Mouse (Mus musculus) heart, adult 2 months (tissue): ENCODE results near the gene Bcdin3d. TPM values are rescaled to one million over a fixed set of nuclear protein-coding genes. Genes with fewer than 3 reads are reported as not detected.
"Not testable (repeated sequence)": the region's sequence is repeated elsewhere in the genome, so short reads cannot be mapped to it uniquely, and the experiment has no call there.

Experiments used
- DNase-seq, 2 experiments: peaks; one replicate each; pipeline ENCODE4 v3.0.0; 2021
- H3K27ac ChIP-seq: fragments of 200-600 bp; 2 replicates; pipeline ENCODE4 v1.8.1; 2022
- H3K27me3 ChIP-seq: fragments of 200-500 bp; 2 replicates; pipeline ENCODE4 v1.6.1; 2012; ENCODE audit warnings: mild to moderate bottlenecking, low read length, inconsistent platforms, mixed read lengths; ENCODE audit not compliant: control insufficient read depth, insufficient read depth
- H3K36me3 ChIP-seq: fragments of 200-500 bp; 2 replicates; pipeline ENCODE4 v1.6.1; 2012; ENCODE audit warnings: low read length, inconsistent platforms; ENCODE audit not compliant: control insufficient read depth, insufficient read depth
- H3K4me1 ChIP-seq: fragments of 200-500 bp; 2 replicates; pipeline ENCODE4 v1.6.1; 2011; ENCODE audit warnings: low read length; ENCODE audit not compliant: control insufficient read depth, insufficient read depth
- H3K4me3 ChIP-seq: fragments of 200-600 bp; 2 replicates; pipeline ENCODE4 v1.8.1; 2022
- H3K79me2 ChIP-seq: fragments of 200-500 bp; replicated peaks from 2 replicates; pipeline ENCODE4 v1.6.1; 2012; ENCODE audit warnings: mild to moderate bottlenecking, inconsistent platforms, low read length, moderate library complexity, mixed read lengths; ENCODE audit not compliant: control insufficient read depth, insufficient read depth
- H3K9ac ChIP-seq: fragments of 200-500 bp; 2 replicates; pipeline ENCODE4 v1.6.1; 2012; ENCODE audit warnings: low read depth, mild to moderate bottlenecking, control low read depth, inconsistent platforms, low read length, mixed read lengths
- CTCF ChIP-seq: fragments of 200-600 bp; IDR thresholded peaks from 2 replicates; pipeline ENCODE4 v1.8.1; 2022; ENCODE audit warnings: antibody characterized with exemption, mild to moderate bottlenecking, moderate library complexity
- EP300 ChIP-seq: fragments of 200-500 bp; IDR thresholded peaks from 2 replicates; pipeline ENCODE4 v1.6.1; 2011; ENCODE audit warnings: low read depth, low read length, control low read depth; ENCODE audit not compliant: insufficient read depth
- POLR2A ChIP-seq: fragments of 200-500 bp; IDR thresholded peaks from 2 replicates; pipeline ENCODE4 v1.6.1; 2011; ENCODE audit warnings: mild to moderate bottlenecking, low read depth, low read length, control low read depth; ENCODE audit not compliant: insufficient read depth
- WGBS: fragments of 180-500 bp; shearing (Covaris S2); methylation state at CpG from one replicate; pipeline ENCODE4 v1.1.7; 2018; 5-methylcytosine and 5-hydroxymethylcytosine counted together
- intact Hi-C: fragments of 180-260 bp; cut with DNase I; formaldehyde crosslinking; loops from one replicate; pipeline ENCODE4 v1.15.1; 2025
- polyA plus RNA-seq: library from polyadenylated mRNA; depleted of rRNA; stranded (reverse); fragments of >200 nt; gene quantifications from 2 replicates; pipeline ENCODE4 v1.2.3, GENCODE M21; 2012
- total RNA-seq, 2 experiments: library from RNA; stranded (reverse); gene quantifications; 2 replicates each; pipeline ENCODE4 v1.2.3; 2021

Gene Bcdin3d
- total and polyA plus RNA-seq, 3 experiments = 2.5 to 4.2 (median 3.1) TPM

DNA sequence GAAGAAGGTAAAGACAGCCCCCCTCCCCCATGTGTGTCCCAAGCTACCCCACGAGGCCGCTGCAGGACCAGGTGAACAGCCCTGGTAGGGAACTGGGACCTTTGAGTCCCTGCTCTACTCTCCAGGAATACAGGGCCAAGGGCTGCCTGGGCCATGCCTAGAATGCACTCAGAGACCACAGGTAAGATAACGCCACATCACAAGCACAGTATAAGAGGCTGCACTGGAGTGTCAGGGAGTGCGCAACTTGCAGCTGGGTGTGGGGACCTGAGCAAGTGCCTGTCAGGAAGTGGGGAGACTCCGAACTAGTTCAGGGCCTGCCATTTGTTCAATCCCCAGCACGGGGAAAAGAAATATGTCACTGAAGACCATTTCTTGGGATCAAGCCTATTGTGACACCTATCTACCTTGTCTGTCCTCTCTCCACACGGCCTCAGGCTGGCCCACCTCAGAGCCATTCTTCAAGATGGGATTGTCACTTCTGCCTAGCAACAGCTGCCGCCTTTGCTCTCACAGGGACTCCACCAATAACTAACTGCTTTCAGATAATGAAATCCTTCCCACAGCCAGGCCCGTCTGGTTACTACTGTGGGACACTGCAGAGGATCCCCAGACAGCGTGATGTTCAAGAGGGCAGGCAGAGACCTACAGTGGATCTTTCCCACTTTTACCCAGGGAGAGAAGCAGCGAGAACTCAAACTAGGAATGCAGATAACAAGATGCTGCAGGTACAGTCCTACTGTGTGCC is 21.2 kb downstream of the Bcdin3d start:
- no peaks in the 10 kb centered on the region for H3K27me3 ChIP-seq
- H3K36me3 ChIP-seq = peaks cover 2% of the 10 kb centered on the region; the same call in 1 of the 2 replicates
- H3K27ac ChIP-seq = no peak overlapping the region
- H3K4me1 ChIP-seq = peaks cover 12% of the 10 kb centered on the region
- no peak for TF ChIP-seq POLR2A
- TF ChIP-seq EP300 = no peak
- no peak for TF ChIP-seq CTCF
- no peak overlapping the region for H3K4me3 ChIP-seq
- peaks cover 4% of the 10 kb centered on the region; the same call in 1 of the 2 replicates for H3K79me2 ChIP-seq
- no peak overlapping the region for H3K9ac ChIP-seq
- 78% methylated on average over 11 of the region's 11 CpGs for WGBS
- intact Hi-C loops = no loop called here
- DNase-seq = no peak

- WGBS = 26% methylated on average over 8 of the region's 8 CpGs
- no peak for DNase-seq
- Histone ChIP-seq H3K4me3 (no peak overlapping the region), H3K9ac (no peak overlapping the region), H3K27ac (peak overlapping the region; percentile 32), H3K27me3 (no peaks in the 10 kb centered on the region), H3K36me3 (peaks cover 2% of the 10 kb centered on the region; the same call in 1 of the 2 replicates), H3K4me1 (peaks cover 12% of the 10 kb centered on the region), H3K79me2 (peaks cover 8% of the 10 kb centered on the region; the same call in 1 of the 2 replicates)
- TF ChIP-seq CTCF (no peak), POLR2A (no peak), EP300 (no peak)
- intact Hi-C loops = no loop called here
Measured at GRCm38 (mm10) chr15:99449751-99450280, 24.7 kb downstream of the Bcdin3d start.

GRCm38 (mm10) chr15:99449131-99449750 is 25.3 kb downstream of the Bcdin3d start:
- no peak overlapping the region for H3K9ac ChIP-seq
- no peak overlapping the region for H3K4me3 ChIP-seq
- 5% methylated on average over 9 of the region's 9 CpGs for WGBS
- peaks cover 8% of the 10 kb centered on the region; the same call in 1 of the 2 replicates for H3K79me2 ChIP-seq
- intact Hi-C loops = no loop called here
- DNase-seq = peak; percentile 67 to 77
- TF ChIP-seq POLR2A = no peak
- no peak for TF ChIP-seq CTCF
- TF ChIP-seq EP300 = no peak
- no peaks in the 10 kb centered on the region for H3K27me3 ChIP-seq
- H3K4me1 ChIP-seq = peaks cover 12% of the 10 kb centered on the region
- H3K27ac ChIP-seq = peak overlapping the region; percentile 32
- H3K36me3 ChIP-seq = peaks cover 2% of the 10 kb centered on the region; the same call in 1 of the 2 replicates

- H3K9ac ChIP-seq, H3K79me2 ChIP-seq, H3K27me3 ChIP-seq, H3K36me3 ChIP-seq, DNase-seq, intact Hi-C loops, H3K27ac ChIP-seq, H3K4me3 ChIP-seq: not testable (repeated sequence)
- WGBS = 89% methylated on average over 10 of the region's 10 CpGs
- peaks cover 12% of the 10 kb centered on the region for H3K4me1 ChIP-seq
Measured at GRCm38 (mm10) chr15:99446136-99446535, 28.4 kb downstream of the Bcdin3d start.

DNA sequence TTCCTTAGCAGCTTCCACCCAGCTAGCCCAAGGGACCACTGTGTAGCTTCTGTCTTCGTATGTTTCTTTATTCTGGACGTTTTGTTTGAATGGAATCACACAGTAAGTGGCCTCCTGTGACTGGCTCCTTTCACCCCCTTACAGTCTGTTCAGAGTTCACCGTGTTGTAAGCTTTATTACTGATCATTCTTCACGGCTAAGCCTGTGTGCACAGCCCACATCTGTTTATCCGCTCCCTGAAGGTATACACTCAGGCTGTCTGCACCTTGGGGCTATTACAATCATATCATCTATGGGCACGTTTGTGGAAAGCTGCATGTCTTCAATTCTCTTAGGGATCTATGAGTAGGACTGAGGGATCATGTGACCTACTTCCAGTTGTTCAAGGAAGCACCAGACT is 29.0 kb downstream of the Bcdin3d start:
- 64% methylated on average over 6 of the region's 6 CpGs for WGBS
- intact Hi-C loops = no loop called here

DNA sequence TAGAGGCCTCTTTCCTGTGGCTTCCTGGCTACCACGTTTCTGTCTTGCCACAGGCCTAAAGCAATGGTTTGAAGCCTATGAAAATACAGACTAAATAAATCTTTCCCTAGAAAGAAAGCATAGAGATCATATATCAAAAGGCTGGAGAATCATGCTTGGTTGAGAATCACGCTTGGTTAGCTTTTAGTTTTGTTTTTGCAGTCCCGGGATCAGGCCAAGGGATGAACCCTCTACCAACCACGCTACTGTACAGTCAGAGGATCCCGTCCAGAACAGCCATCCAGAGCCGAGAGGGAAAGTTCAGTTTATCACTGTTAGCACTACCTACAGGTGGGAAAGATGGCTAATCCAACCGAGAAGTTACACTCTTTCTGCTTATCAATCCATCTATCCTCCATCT is 32.2 kb downstream of the Bcdin3d start:
- Histone ChIP-seq H3K27me3 (no peaks in the 10 kb centered on the region), H3K9ac (no peak overlapping the region), H3K4me1 (peaks cover 8% of the 10 kb centered on the region), H3K27ac (no peak overlapping the region), H3K79me2 (0 out of 2 replicates have a peak, but pooled peaks cover 3% of the 10 kb centered on the region), H3K36me3 (no peaks in the 10 kb centered on the region), H3K4me3 (no peak overlapping the region)
- no peak for DNase-seq
- WGBS = 82% methylated on average over 7 of the region's 7 CpGs
- TF ChIP-seq CTCF = no peak
- no peak for TF ChIP-seq POLR2A
- TF ChIP-seq EP300 = no peak
- intact Hi-C loops = no loop called here

More for the DNA sequence above, 29.0 kb downstream of the Bcdin3d start:
- no peak overlapping the region for H3K27ac ChIP-seq
- TF ChIP-seq POLR2A (no peak), EP300 (no peak), CTCF (no peak)
- peaks cover 6% of the 10 kb centered on the region; the same call in 1 of the 2 replicates for H3K79me2 ChIP-seq
- H3K4me3 ChIP-seq = no peak overlapping the region
- H3K36me3 ChIP-seq = peaks cover 2% of the 10 kb centered on the region; the same call in 1 of the 2 replicates
- no peak for DNase-seq
- peaks cover 13% of the 10 kb centered on the region for H3K4me1 ChIP-seq
- H3K9ac ChIP-seq = no peak overlapping the region
- no peaks in the 10 kb centered on the region for H3K27me3 ChIP-seq
